Mouse (Mus musculus) liver, embryonic 14.5 days (tissue): ENCODE data around the gene Gna11. TPM values are rescaled to one million over a fixed set of nuclear protein-coding genes. Genes with fewer than 3 reads are reported as not detected.

Source experiments
- ATAC-seq: fragments of 200-750 bp; cut with Nextera tagmentation; 2 replicates; pipeline ENCODE4 v1.8.0; 2017; ENCODE audit warnings: moderate number of reproducible peaks, mild to moderate bottlenecking, moderate library complexity; ENCODE audit not compliant: insufficient read depth
- DNase-seq, 3 experiments: peaks; one replicate each; pipeline ENCODE4 v3.0.0-alpha.2; 2012 to 2013; ENCODE audit warnings: low read depth in 3 of 3, low spot score in 3 of 3
- H3K27ac ChIP-seq: fragments of 300-500 bp; sonication (generic); 2 replicates; pipeline ENCODE4 v1.5.1; 2014; ENCODE audit warnings: moderate library complexity, mild to moderate bottlenecking, control low read depth, inconsistent platforms
- H3K27me3 ChIP-seq: fragments of 300-500 bp; sonication (generic); 2 replicates; pipeline ENCODE4 v1.6.1; 2014; ENCODE audit warnings: mild to moderate bottlenecking, low read length, moderate library complexity; ENCODE audit not compliant: control insufficient read depth, insufficient read depth
- H3K36me3 ChIP-seq: fragments of 300-500 bp; sonication (generic); replicated peaks from 2 replicates; pipeline ENCODE4 v1.6.1; 2014; ENCODE audit warnings: low read depth; ENCODE audit not compliant: control insufficient read depth, insufficient read depth
- H3K4me1 ChIP-seq, 2 experiments: fragments of 200-500 bp in 1 of 2; fragments of 300-500 bp in 1 of 2; sonication (generic) in 1 of 2; replicated peaks; 2 replicates each; pipeline ENCODE4 v1.6.1; 2012 to 2014; ENCODE audit warnings: antibody characterized with exemption in 1 of 2, inconsistent platforms in 1 of 2, low read length in 1 of 2; ENCODE audit not compliant: control insufficient read depth in 2 of 2, insufficient read depth in 2 of 2
- H3K4me2 ChIP-seq: fragments of 300-500 bp; sonication (generic); 2 replicates; pipeline ENCODE4 v1.6.1; 2014; ENCODE audit warnings: low read depth, mild to moderate bottlenecking, control low read depth, moderate library complexity
- H3K4me3 ChIP-seq, 2 experiments: fragments of 200-500 bp in 1 of 2; fragments of 300-500 bp in 1 of 2; sonication (generic) in 1 of 2; 2 replicates each; pipeline ENCODE4 v1.5.1; 2012 to 2014; ENCODE audit warnings: low read depth in 2 of 2, low read length in 2 of 2, mild to moderate bottlenecking in 2 of 2, control low read depth in 1 of 2, inconsistent platforms in 1 of 2, moderate library complexity in 1 of 2; ENCODE audit not compliant: insufficient read depth in 1 of 2
- H3K9ac ChIP-seq: fragments of 300-500 bp; sonication (generic); replicated peaks from 2 replicates; pipeline ENCODE4 v1.6.1; 2014; ENCODE audit warnings: mild to moderate bottlenecking, control low read depth, moderate library complexity
- H3K9me3 ChIP-seq: fragments of 300-500 bp; sonication (generic); 2 replicates; pipeline ENCODE4 v1.6.1; 2016; ENCODE audit warnings: low read length, mixed read lengths; ENCODE audit not compliant: control insufficient read depth
- CTCF ChIP-seq: IDR thresholded peaks from 2 replicates; pipeline ENCODE4 v1.5.1; 2016; ENCODE audit warnings: antibody characterized with exemption, low read depth, control low read depth
- EP300 ChIP-seq: IDR thresholded peaks from 2 replicates; pipeline ENCODE4 v1.6.1; 2016; ENCODE audit warnings: antibody characterized with exemption, low read depth
- WGBS: fragments of 180-500 bp; shearing (Covaris S2); extraction: QIAGEN DNeasy Blood & Tissue Kit; methylation state at CpG from one replicate; pipeline ENCODE4 v1.1.7; 2014; ENCODE audit not compliant: insufficient replicate concordance; 5-methylcytosine and 5-hydroxymethylcytosine counted together
- polyA plus RNA-seq, 2 experiments: library from polyadenylated mRNA; depleted of rRNA in 1 of 2; stranded (reverse) in 1 of 2; unstranded in 1 of 2; fragments of >200 nt; fragmentation: Nextera tagmentation in 1 of 2; extraction: Ambion mirVana in 1 of 2; gene quantifications; 2 replicates each; pipeline versions ENCODE4 v1.2.1 to v1.2.3; 2012 to 2014

Gna11 gene
- polyA plus RNA-seq, 2 experiments, result 17.0 to 17.4 TPM

GRCm38 (mm10) chr10:81575208-81575631, 30.2 kb upstream of the Gna11 start:
- Histone ChIP-seq H3K9me3 (no peaks in the 10 kb centered on the region), H3K27ac (no peak overlapping the region), H3K4me3 (peak overlapping the region; percentile 50 to 54), H3K36me3 (no peaks in the 10 kb centered on the region), H3K27me3 (peaks cover 14% of the 10 kb centered on the region), H3K4me1 (peaks cover 30 to 32% of the 10 kb centered on the region in 2 experiments), H3K9ac (0 out of 2 replicates have a peak overlapping the region, but pooled peaks have one; percentile 16), H3K4me2 (peak overlapping the region; percentile 70)
- WGBS, result under 1% methylated on average over 28 of the region's 30 CpGs
- no peak for DNase-seq
- TF ChIP-seq EP300 (no peak), CTCF (no peak)
- ATAC-seq, result no peak

- H3K27me3 ChIP-seq, result peaks cover 11% of the 10 kb centered on the region
- peak within 1 kb of the TSS; percentile 99 for H3K4me2 ChIP-seq
- H3K27ac ChIP-seq, result no peak within 1 kb of the TSS
- H3K9ac ChIP-seq, result 0 out of 2 replicates have a peak within 1 kb of the TSS, but pooled peaks have one; percentile 16
- ATAC-seq, result no peak
- no peaks in the 10 kb centered on the region for H3K9me3 ChIP-seq
- H3K4me1 ChIP-seq, result peaks cover 30 to 36% of the 10 kb centered on the region in 2 experiments
- 0 out of 2 replicates have a peak, but pooled peaks have one; percentile 11 for TF ChIP-seq CTCF
- no peak for TF ChIP-seq EP300
- H3K4me3 ChIP-seq, result peak within 1 kb of the TSS; percentile 50 to 54
- WGBS, result 23% methylated on average over 10 of the region's 10 CpGs
- no peaks in the 10 kb centered on the region for H3K36me3 ChIP-seq
- DNase-seq, result no peak
Measured at GRCm38 (mm10) chr10:81574081-81575056, 29.4 kb upstream of the Gna11 start, which contains the start of gene Tle2. Gene Tle2 (plus strand): TSS chr10:81574561.

- no peaks in the 10 kb centered on the region for H3K9me3 ChIP-seq
- ATAC-seq (peak; percentile 68), DNase-seq (peak in 2 of 3 experiments; percentile 56 to 57)
- peak overlapping the region; percentile 99 for H3K4me2 ChIP-seq
- H3K4me1 ChIP-seq, result peaks cover 30 to 39% of the 10 kb centered on the region in 2 experiments
- peak overlapping the region in 1 of 2 experiments; percentile 18; a peak in 1 of 4 replicates for H3K4me3 ChIP-seq
- 8% methylated on average over 9 of the region's 9 CpGs for WGBS
- TF ChIP-seq CTCF (no peak), EP300 (no peak)
- H3K9ac ChIP-seq, result no peak overlapping the region
- no peaks in the 10 kb centered on the region for H3K36me3 ChIP-seq
- H3K27ac ChIP-seq, result peak overlapping the region; percentile 23; the same call in 1 of the 2 replicates
- peaks cover 11% of the 10 kb centered on the region for H3K27me3 ChIP-seq
Measured at GRCm38 (mm10) chr10:81572975-81573374, 28.0 kb upstream of the Gna11 start.

- no peaks in the 10 kb centered on the region for H3K36me3 ChIP-seq
- peak overlapping the region; percentile 50 to 70 for H3K4me3 ChIP-seq
- H3K9me3 ChIP-seq, result no peaks in the 10 kb centered on the region
- peak overlapping the region; percentile 99 for H3K4me2 ChIP-seq
- ATAC-seq, result peak; percentile 1
- H3K27ac ChIP-seq, result no peak overlapping the region
- no peak for DNase-seq
- WGBS, result 9% methylated on average over 9 of the region's 9 CpGs
- H3K4me1 ChIP-seq, result peaks cover 30 to 40% of the 10 kb centered on the region in 2 experiments
- TF ChIP-seq CTCF (no peak), EP300 (no peak)
- H3K9ac ChIP-seq, result no peak overlapping the region
- H3K27me3 ChIP-seq, result peaks cover 11% of the 10 kb centered on the region
Measured at GRCm38 (mm10) chr10:81572133-81572671, 27.2 kb upstream of the Gna11 start.

- peak overlapping the region; percentile 56 for H3K9ac ChIP-seq
- under 1% methylated on average over 18 of the region's 18 CpGs for WGBS
- H3K36me3 ChIP-seq, result no peaks in the 10 kb centered on the region
- peak; percentile 95 to 96 (median 96) for DNase-seq
- peaks cover 11% of the 10 kb centered on the region for H3K27me3 ChIP-seq
- H3K4me3 ChIP-seq, result peak overlapping the region; percentile 70 to 85
- H3K4me1 ChIP-seq, result peaks cover 30 to 40% of the 10 kb centered on the region in 2 experiments
- peak overlapping the region; percentile 81 for H3K27ac ChIP-seq
- no peak for TF ChIP-seq EP300
- TF ChIP-seq CTCF, result no peak
- ATAC-seq, result peak; percentile 85
- peak overlapping the region; percentile 99 for H3K4me2 ChIP-seq
- H3K9me3 ChIP-seq, result no peaks in the 10 kb centered on the region
Measured at GRCm38 (mm10) chr10:81571501-81571876, 26.5 kb upstream of the Gna11 start.
